Mouse (Mus musculus): ENCODE measurements around the gene Akr1b8.
"Not testable (repeated sequence)": the region's sequence is repeated elsewhere in the genome, so short reads cannot be mapped to it uniquely, and the experiment has no call there.

Akr1b8 gene

GRCm38 (mm10) chr6:34353658-34354353, at the start of gene Akr1b8:
Akr1b8 (plus strand) TSS chr6:34354119.
- no peak for DNase-seq (ENCODE audit: low read depth)

DNA sequence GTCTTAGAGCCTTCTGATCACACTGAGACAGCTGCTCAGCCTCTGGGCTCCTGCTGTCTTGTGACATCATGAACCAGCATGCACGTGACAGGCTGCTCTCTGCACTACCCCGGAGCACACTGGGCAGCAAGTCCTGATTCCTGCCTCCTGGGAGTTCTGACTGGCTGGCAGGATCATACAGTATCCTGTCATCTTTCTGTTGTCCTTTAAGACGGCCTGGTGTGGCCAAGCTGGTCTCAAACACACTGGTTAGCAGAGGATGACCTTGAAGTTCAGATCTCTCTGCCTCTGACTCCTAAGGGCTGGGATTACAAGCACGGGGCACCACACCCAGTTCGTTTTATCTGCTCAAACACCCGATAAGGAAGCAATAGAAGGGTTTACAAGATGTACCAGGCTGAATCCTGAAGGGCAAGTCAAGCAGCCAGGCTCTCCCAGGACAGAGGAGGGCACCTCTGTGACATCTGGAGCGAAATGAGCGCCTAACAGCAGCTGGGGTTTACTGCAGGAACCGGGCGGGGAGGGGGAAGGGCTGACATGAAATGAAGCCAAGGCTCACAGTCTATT, 49.2 kb upstream of the Akr1b8 start:
- DNase-seq (ENCODE audit: low read depth) = no peak

- DNase-seq (ENCODE audit: low read depth) = no peak
Measured at GRCm38 (mm10) chr6:34306797-34307196, 47.1 kb upstream of the Akr1b8 start.

- no peak for DNase-seq (ENCODE audit: low read depth)
Measured at GRCm38 (mm10) chr6:34309526-34309925, 44.4 kb upstream of the Akr1b8 start.

DNA sequence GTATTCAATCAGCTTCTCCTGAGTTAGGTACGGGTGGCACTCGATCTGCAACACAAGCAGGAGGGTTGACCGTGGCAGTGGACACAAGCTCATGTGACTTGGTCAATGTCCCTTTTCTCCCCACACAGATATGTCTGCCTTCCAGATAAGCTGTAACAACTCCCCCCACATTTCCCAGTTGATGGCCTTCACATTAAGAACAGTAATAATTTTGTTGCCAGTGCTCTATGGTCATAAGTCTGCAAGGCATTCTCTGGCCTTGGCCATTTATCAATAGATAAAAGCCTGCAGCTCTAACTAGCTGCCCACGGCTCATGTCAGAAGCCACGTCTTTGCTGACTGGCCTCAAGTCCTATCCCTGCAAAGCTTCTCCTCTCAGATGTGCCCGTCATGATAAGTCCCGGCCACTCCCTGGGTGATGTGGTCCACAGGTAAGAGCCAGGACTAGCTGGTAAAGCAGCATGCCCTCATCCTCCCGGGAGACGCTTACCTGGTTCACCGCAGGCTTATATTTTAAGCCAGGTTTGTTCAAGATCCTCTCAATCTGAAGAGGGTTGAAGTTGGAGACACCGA, 43.8 kb upstream of the Akr1b8 start:
- DNase-seq (ENCODE audit: low read depth) = no peak

GRCm38 (mm10) chr6:34313386-34313785, 40.5 kb upstream of the Akr1b8 start:
- no peak for DNase-seq (ENCODE audit: low read depth)

DNA sequence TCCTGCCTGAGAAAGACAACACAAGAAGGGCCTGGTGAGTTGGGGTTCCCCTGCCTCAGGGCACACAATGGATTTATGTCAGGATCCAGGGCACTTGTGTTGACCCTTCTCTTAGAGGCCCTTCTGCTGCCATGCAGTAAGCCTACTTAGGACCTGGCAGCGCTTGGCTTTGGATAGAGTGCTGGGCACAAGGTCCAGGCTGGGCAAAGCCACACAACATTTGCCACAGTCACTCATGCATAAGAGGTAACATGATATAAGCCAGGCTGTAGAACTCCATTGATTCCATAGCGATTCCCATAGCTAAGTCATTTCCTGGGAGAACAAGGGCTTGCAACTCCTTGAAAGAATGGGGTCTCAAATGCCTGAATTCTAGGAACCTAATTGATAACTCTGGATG, 40.0 kb upstream of the Akr1b8 start:
- DNase-seq (ENCODE audit: low read depth) = no peak

GRCm38 (mm10) chr6:34316854-34317771, 36.8 kb upstream of the Akr1b8 start, which contains the start of gene Akr1b3:
Akr1b3 (minus strand) TSS chr6:34317478.
- DNase-seq (ENCODE audit: low read depth) = peak; percentile 88

DNA sequence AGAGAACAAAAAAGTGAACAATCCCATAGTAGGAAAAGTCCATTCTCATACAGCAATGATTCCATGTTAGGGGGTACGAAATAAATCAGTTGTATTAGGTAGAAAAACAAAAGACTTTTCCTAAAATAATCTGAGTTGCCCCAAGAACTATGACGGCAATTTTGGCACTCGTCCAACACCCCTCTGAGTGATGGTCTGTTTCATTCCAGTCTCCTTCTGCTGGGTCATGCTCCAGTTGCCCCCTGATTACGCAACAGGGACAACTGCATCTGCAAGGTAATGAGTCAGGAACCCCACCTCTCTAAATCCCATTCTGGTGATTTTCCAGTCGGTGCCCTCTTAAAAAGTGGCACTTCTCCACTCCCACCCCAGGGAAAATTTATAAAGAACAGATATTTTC, 35.7 kb upstream of the Akr1b8 start:
- no peak for DNase-seq (ENCODE audit: low read depth)

DNA sequence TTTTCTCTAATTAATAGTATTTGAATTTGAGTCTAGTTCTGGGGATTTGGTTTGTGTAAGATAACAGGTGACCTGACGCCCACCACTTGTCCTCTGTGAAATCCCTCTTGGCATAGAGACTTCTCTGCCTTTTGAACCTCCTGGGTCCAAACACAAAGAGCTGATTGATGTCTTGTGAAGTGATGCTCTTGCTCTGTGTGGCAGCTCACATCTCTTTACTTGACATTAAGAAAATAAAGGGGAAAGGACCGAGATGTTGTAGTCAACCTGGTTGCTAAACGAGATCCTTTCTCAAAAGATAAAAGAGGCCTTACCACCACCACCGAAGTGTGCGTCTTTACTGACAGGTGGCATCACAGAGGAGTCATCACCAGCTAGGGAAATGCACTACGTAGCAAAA, 35.3 kb upstream of the Akr1b8 start:
- no peak for DNase-seq (ENCODE audit: low read depth)

- DNase-seq (ENCODE audit: low read depth) = no peak
Measured at GRCm38 (mm10) chr6:34322121-34322520, 31.8 kb upstream of the Akr1b8 start.

- DNase-seq (ENCODE audit: low read depth) = no peak
Measured at GRCm38 (mm10) chr6:34331379-34331778, 22.5 kb upstream of the Akr1b8 start.

- not testable (repeated sequence) for DNase-seq (ENCODE audit: low read depth)
Measured at GRCm38 (mm10) chr6:34331804-34332203, 22.1 kb upstream of the Akr1b8 start.

GRCm38 (mm10) chr6:34334673-34335072, 19.2 kb upstream of the Akr1b8 start:
- no peak for DNase-seq (ENCODE audit: low read depth)

DNA sequence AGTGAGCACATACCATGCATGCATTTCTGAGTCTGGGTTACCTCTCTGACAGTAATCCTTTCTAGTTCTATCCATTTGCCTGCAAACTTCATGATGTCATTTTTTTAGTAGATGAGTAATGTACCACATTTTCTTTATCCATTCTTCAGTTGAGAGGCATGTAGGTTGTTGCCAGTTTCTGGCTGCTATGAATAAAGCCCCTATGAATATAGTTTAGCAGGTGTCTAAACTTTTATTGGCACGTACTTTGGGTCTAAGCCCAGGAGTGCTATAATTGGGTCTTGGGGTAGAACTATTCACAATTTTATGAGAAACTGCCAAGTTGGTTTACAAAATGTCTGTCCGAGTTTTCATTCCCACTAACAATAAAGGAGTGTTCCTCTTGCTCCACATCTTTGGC, 16.1 kb upstream of the Akr1b8 start:
- no peak for DNase-seq (ENCODE audit: low read depth)

- no peak for DNase-seq (ENCODE audit: low read depth)
Measured at GRCm38 (mm10) chr6:34341991-34342390, 11.9 kb upstream of the Akr1b8 start.

- DNase-seq (ENCODE audit: low read depth) = no peak
Measured at GRCm38 (mm10) chr6:34342476-34342875, 11.4 kb upstream of the Akr1b8 start.

DNA sequence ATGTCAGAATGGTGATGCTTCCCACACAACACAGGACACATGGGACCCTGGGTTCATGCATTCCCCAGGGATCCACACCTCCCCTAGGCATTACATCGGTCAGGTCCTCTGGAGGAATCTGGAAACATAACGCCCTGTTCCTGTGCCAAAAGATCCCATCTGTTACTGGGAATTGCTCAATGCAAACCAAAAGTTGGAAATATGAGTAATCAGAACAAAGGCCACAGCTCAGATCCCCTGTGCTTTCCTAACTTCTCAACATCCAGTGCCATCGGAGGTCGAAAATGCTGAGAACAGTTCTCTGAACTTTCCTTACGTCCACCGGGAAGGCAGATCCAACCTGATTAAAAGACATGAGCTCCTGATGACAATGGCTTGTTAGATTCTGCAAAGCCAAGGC, 10.5 kb upstream of the Akr1b8 start:
- no peak for DNase-seq (ENCODE audit: low read depth)

DNA sequence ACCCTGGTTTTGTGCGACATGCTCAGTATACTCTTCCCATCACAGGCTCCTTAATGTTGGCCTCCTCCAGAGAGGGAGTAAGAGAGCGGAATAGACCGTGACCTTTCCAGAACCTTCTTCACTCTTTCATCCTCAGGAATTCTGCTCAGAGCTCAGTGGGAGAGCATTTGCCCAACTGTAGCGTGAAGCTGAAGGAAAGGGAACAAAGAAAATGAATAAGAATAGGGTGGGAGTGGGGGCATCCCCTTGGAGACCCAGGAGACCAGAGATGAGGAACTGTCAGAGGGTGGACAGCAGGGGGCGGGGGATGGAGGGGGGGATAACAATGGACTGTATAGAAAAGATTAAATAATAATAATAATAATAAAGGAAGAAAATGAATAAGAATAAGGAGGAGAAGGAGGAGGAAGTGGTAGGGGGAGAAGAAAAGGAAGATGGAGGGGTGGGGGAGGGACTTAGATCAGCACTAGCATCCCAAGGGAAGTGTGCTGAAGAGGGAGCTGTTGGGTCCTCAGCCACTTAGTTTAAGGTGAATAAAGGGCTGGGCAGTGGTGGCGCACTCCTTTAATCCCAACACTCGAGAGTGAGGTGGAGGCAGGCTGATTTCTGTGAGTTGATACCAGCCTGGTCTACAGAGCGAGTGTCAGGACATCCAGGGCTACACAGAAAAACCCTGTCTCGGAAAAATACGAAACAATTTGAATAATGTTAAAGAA, 9.6 kb upstream of the Akr1b8 start:
- no peak for DNase-seq (ENCODE audit: low read depth)

DNA sequence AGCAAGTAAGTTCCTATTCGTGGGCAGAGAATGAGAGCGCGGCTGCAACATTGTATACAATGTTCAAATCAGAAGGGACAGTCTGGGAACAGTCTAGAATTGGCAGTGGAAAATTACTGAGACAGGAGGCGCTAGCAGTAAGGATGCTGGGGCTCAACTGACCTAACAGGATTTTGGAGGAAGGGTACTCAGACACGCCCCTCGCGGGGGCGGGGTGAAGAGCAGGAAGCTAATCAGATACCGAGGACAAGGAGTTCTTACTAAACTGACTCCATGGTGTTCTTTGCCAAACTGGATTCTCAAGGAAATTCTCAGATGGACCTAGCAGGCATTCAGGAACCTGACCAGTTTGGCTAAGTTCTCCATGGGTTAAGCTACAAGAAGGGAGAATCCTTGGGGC, 9.0 kb upstream of the Akr1b8 start:
- DNase-seq (ENCODE audit: low read depth) = no peak

- DNase-seq (ENCODE audit: low read depth) = peak; percentile 24
Measured at GRCm38 (mm10) chr6:34346096-34346898, 7.6 kb upstream of the Akr1b8 start.

All from c-Kit-positive CD71-positive TER-119-negative erythroid progenitor cells, embryonic 14.5 days (primary cell).